Mouse (Mus musculus): ENCODE data around the gene Cask. TPM values are rescaled to one million over a fixed set of nuclear protein-coding genes. Genes with fewer than 3 reads are reported as not detected.

The Cask gene
- polyA plus RNA-seq, 1 experiment from 2014 or later = 46.9 TPM

DNA sequence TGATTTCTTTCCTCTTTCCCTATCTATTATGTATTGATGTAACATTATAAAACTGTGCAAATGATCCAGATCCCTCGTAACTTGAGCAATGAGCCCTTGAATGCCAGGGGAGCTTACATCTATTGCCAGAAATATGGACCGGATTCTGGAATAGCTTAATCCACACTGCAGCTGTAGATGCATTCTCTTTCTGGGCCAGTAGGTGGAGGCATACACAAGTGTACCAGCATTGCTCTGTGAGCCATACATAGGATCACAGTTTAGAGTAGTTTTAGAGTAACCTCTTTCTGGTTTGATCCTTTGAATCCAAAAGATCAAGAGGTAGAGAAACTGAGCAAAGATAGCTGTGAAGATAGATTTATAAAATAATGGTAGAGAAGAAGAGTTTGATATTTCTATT lies 141.0 kb downstream of the Cask start:
- WGBS = 39% methylated on average over 2 of the region's 2 CpGs
- no peak; the same call in 1 of the 2 replicates for ATAC-seq (replicated peaks)
- no peak overlapping the region for H3K9ac ChIP-seq (replicated peaks)
- H3K27me3 ChIP-seq = no peaks in the 10 kb centered on the region
- no peak overlapping the region for H3K4me3 ChIP-seq
- H3K27ac ChIP-seq (replicated peaks) = no peak overlapping the region
- H3K36me3 ChIP-seq = no peaks in the 10 kb centered on the region
- no peaks in the 10 kb centered on the region for H3K4me1 ChIP-seq
- H3K9me3 ChIP-seq = no peaks in the 10 kb centered on the region
- no peak overlapping the region for H3K4me2 ChIP-seq (replicated peaks)

DNA sequence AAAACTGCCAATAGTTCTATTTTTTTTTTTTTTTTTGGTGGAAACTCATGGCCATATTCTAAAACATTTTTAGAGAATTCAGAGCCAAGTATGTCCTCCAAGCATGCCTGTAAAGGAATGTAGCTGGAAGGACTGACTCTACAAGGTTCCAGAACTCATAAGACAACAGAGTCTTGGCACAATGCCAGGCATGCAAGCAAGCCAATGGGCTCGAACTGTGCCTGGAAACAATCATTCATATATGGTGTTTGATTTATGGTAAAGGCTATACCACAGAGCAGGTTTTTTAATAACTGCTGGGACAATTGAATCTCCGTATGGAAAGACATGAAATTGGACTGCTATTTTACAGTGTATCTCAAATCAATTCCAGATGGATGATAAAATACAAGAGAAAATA lies 146.1 kb downstream of the Cask start:
- ATAC-seq (replicated peaks) = no peak
- no peak overlapping the region for H3K9ac ChIP-seq (replicated peaks)
- no peak overlapping the region for H3K27ac ChIP-seq (replicated peaks)
- no peak overlapping the region for H3K4me3 ChIP-seq
- H3K27me3 ChIP-seq = no peaks in the 10 kb centered on the region
- WGBS = 47% methylated on average over 2 of the region's 2 CpGs
- no peaks in the 10 kb centered on the region for H3K36me3 ChIP-seq
- no peaks in the 10 kb centered on the region for H3K9me3 ChIP-seq
- H3K4me1 ChIP-seq = no peaks in the 10 kb centered on the region
- H3K4me2 ChIP-seq (replicated peaks) = no peak overlapping the region

DNA sequence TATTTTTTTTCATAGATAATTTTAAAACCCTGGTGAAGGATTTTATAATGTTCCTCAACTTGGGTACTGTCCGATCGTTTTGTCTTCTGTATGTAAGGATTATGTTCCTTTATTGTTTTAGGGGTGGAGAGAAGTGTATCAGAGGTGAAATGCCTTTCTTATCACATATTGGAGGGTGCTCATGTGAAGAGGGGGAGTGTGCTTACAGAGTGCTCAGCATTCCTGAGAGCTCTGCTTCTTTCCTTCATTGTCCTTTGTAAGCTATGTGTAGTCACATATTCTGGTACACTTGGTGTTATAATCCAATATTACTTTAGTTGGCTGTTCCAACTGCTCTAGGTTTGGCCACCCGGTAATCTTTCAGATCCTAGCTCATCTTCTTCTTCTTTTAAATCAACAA lies 150.5 kb downstream of the Cask start:
- no peak for ATAC-seq (replicated peaks)
- Histone ChIP-seq H3K27ac (replicated peaks) (no peak overlapping the region), H3K9ac (replicated peaks) (no peak overlapping the region), H3K4me1 (no peaks in the 10 kb centered on the region), H3K4me2 (replicated peaks) (no peak overlapping the region), H3K27me3 (no peaks in the 10 kb centered on the region), H3K4me3 (no peak overlapping the region), H3K36me3 (no peaks in the 10 kb centered on the region), H3K9me3 (no peaks in the 10 kb centered on the region)
- 89% methylated on average over 3 of the region's 3 CpGs for WGBS

DNA sequence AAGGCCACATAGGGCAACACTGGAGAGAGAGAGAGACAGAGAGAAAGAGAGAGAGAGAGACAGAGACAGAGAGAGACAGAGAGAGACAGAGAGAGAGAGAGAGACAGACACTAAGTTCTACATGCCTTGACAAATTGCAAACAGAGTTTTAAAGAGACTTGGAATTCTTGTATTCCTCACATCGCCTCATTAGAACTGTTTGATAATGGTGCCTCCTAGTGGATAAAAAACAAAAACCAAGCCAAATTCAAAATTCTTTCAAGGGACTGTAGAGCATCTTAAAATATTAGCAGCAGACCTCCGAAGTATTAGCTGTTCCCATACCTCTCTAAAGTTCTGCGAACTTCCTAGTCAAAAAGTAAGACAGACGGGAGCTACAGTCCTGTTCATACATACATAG lies 159.3 kb downstream of the Cask start:
- Histone ChIP-seq H3K36me3 (no peaks in the 10 kb centered on the region), H3K9ac (replicated peaks) (no peak overlapping the region), H3K4me1 (no peaks in the 10 kb centered on the region), H3K4me2 (replicated peaks) (no peak overlapping the region), H3K4me3 (no peak overlapping the region), H3K27ac (replicated peaks) (no peak overlapping the region), H3K9me3 (no peaks in the 10 kb centered on the region), H3K27me3 (no peaks in the 10 kb centered on the region)
- ATAC-seq (replicated peaks) = no peak
- WGBS = 82% methylated on average over 4 of the region's 4 CpGs

DNA sequence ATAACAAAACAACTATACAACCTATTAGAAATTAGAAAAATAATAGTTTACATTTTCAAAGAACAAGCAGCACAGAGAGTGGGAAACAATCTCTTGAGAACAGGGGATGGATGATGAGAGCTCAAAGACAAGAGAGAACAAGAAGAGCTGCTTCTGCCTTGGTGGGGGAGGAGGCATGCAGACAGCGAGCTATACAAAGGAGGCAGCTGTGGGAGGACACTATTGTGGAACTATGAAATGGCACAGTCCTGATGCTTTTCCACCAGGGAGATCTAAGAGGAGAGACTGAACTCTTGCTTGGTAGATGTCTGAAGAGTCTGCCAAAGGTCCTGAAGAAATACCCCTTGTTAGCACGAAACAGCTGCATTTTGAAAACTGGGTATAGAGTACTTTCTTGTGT lies 162.8 kb downstream of the Cask start:
- WGBS = 52% methylated on average over 2 of the region's 2 CpGs
- H3K4me3 ChIP-seq = no peak overlapping the region
- H3K27me3 ChIP-seq = no peaks in the 10 kb centered on the region
- no peak overlapping the region for H3K4me2 ChIP-seq (replicated peaks)
- H3K9ac ChIP-seq (replicated peaks) = no peak overlapping the region
- no peak overlapping the region for H3K27ac ChIP-seq (replicated peaks)
- no peak for ATAC-seq (replicated peaks)
- H3K9me3 ChIP-seq = no peaks in the 10 kb centered on the region
- H3K4me1 ChIP-seq = no peaks in the 10 kb centered on the region
- no peaks in the 10 kb centered on the region for H3K36me3 ChIP-seq

DNA sequence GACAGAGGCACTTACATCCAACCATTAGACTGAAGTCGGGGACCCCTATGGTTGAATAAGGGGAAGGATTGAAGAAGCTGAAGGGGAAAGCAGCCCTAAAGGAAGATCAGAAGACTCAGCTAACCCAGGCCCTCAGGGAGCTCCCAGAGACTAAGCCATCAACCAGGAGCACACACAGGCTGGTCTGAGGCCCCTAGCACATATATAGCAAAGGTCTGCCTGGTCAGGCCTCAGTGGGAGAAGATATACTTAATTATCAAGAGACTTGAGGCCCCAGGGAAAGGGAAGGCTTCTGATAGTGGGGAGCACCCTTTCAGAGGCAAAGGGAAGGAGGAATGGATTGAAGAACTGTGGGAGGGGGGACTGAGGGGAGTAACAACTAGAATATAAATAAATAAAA lies 164.6 kb downstream of the Cask start:
- H3K27ac ChIP-seq (replicated peaks) = no peak overlapping the region
- H3K9me3 ChIP-seq = no peaks in the 10 kb centered on the region
- H3K4me3 ChIP-seq = no peak overlapping the region
- H3K9ac ChIP-seq (replicated peaks) = no peak overlapping the region
- ATAC-seq (replicated peaks) = no peak
- no peak overlapping the region for H3K4me2 ChIP-seq (replicated peaks)
- no peaks in the 10 kb centered on the region for H3K4me1 ChIP-seq
- H3K27me3 ChIP-seq = no peaks in the 10 kb centered on the region
- no peaks in the 10 kb centered on the region for H3K36me3 ChIP-seq
- WGBS = 88% methylated on average over 1 of the region's 1 CpGs

DNA sequence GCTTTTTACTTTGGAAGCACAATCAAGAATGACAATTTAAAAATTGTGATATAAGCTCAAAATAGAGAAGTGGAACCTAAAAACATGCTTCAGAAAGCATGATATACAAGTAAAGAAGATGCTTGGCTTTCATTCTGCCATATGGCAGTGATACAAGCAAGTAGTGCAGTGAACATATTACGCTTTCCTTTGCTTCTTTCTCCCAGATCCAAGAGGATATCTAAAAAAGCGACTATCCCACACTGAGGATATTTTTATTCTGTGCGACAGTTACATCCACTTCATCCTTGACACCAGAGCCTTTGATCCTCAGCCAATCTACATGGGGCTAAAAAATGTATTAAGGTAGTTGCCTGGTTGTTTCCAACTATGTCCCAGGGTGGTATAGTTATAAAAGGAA lies 169.4 kb downstream of the Cask start:
- H3K36me3 ChIP-seq = no peaks in the 10 kb centered on the region
- WGBS = 85% methylated on average over 3 of the region's 3 CpGs
- no peak overlapping the region for H3K4me2 ChIP-seq (replicated peaks)
- no peak for ATAC-seq (replicated peaks)
- H3K4me3 ChIP-seq = no peak overlapping the region
- no peaks in the 10 kb centered on the region for H3K27me3 ChIP-seq
- no peaks in the 10 kb centered on the region for H3K9me3 ChIP-seq
- no peak overlapping the region for H3K9ac ChIP-seq (replicated peaks)
- no peaks in the 10 kb centered on the region for H3K4me1 ChIP-seq
- no peak overlapping the region for H3K27ac ChIP-seq (replicated peaks)

DNA sequence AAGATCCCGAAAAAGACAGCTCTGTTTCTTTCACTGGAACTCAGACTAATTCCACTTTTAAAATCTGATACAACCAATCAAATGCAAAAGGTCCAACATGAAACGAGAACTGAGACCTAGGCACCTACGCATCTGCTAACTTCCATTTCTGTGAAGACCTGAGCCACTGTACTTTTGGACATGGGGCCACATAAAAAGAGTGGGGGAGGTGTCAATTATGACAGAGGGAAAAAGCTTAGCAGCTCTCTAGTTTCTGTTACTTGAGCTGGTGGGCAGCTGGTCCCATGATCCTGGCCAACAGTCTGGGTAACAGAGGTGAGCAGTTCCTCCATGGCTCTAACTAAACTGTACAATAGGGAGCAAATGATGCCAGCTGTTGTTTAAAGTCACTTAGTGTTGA lies 178.2 kb downstream of the Cask start:
- 89% methylated on average over 3 of the region's 3 CpGs for WGBS
- Histone ChIP-seq H3K27ac (replicated peaks) (no peak overlapping the region), H3K4me2 (replicated peaks) (no peak overlapping the region), H3K9me3 (no peaks in the 10 kb centered on the region), H3K9ac (replicated peaks) (no peak overlapping the region), H3K36me3 (no peaks in the 10 kb centered on the region), H3K4me3 (no peak overlapping the region), H3K27me3 (no peaks in the 10 kb centered on the region), H3K4me1 (no peaks in the 10 kb centered on the region)
- no peak for ATAC-seq (replicated peaks)

DNA sequence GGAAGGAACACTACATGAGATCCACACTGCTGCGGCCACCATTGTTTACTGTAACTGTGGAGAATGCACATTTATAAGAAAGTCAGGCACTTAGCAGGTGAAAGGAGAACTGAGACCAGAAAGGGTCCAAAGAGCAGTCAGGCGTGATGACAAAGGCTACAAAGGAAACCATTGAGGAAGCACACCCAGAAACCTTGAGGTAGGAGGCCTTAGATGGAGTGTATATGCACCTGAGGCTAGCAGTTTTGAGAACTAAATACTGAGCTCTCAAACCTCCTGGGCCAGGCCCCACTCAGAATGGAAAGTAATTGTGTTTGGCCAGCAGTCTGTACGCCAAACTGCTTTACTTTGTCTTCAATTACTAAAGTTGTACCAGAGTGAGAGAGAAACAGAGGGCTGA lies 180.8 kb downstream of the Cask start:
- Histone ChIP-seq H3K4me2 (replicated peaks) (no peak overlapping the region), H3K27ac (replicated peaks) (no peak overlapping the region), H3K4me3 (no peak overlapping the region), H3K36me3 (no peaks in the 10 kb centered on the region), H3K9ac (replicated peaks) (no peak overlapping the region), H3K9me3 (no peaks in the 10 kb centered on the region), H3K27me3 (no peaks in the 10 kb centered on the region), H3K4me1 (no peaks in the 10 kb centered on the region)
- ATAC-seq (replicated peaks) = no peak
- 55% methylated on average over 3 of the region's 3 CpGs for WGBS

DNA sequence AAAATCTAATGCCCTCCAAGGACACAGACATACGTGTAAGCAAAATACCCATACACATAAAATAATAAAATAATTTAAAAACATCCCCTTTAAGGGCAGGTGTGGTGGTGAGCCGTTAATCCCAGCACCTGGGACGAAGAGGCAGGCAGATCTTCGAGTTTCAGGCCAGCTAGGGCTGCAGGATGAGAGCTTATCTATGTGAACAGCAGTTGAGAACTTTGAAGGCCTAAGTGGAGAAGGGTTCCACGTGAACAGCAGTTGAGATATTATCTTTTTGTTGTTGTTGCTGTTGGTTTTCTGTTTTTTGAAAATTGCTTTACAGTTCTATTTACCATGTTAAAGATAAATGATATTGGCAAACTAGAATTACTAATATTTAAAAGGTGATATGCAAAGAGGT lies 182.3 kb downstream of the Cask start:
- no peak for ATAC-seq (replicated peaks)
- Histone ChIP-seq H3K9ac (replicated peaks) (no peak overlapping the region), H3K4me1 (no peaks in the 10 kb centered on the region), H3K36me3 (no peaks in the 10 kb centered on the region), H3K27me3 (no peaks in the 10 kb centered on the region), H3K27ac (replicated peaks) (no peak overlapping the region), H3K4me2 (replicated peaks) (no peak overlapping the region), H3K9me3 (no peaks in the 10 kb centered on the region), H3K4me3 (no peak overlapping the region)
- 83% methylated on average over 5 of the region's 5 CpGs for WGBS

DNA sequence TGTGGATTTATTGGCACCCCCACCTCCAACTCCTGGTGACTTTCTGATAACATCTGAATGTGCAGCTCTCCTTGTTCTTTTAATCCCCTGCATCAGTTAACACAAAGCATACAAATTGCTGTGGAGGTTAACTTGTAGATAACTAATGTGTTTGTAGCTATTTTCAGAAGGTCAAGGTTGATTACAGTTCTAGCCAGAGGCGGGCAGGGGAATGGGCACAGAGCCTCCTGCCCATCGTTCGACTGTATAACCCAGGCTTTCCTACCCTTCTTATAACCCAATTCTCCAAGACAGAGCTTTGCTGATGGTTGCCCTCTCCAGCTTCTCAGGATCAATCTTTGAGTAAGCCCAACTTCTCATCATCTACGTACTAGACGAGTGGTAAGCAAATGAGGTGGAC lies 190.1 kb downstream of the Cask start, which contains the start of gene Gpr82:
Gpr82 (plus strand) TSS at position 301 of the 400 bp plus-strand sequence.
- Histone ChIP-seq H3K36me3 (no peaks in the 10 kb centered on the region), H3K27ac (replicated peaks) (no peak within 1 kb of the TSS), H3K9ac (replicated peaks) (no peak within 1 kb of the TSS), H3K27me3 (no peaks in the 10 kb centered on the region), H3K4me2 (replicated peaks) (no peak within 1 kb of the TSS), H3K9me3 (no peaks in the 10 kb centered on the region), H3K4me1 (no peaks in the 10 kb centered on the region), H3K4me3 (no peak within 1 kb of the TSS)
- WGBS = 98% methylated on average over 5 of the region's 5 CpGs
- no peak for ATAC-seq (replicated peaks)

DNA sequence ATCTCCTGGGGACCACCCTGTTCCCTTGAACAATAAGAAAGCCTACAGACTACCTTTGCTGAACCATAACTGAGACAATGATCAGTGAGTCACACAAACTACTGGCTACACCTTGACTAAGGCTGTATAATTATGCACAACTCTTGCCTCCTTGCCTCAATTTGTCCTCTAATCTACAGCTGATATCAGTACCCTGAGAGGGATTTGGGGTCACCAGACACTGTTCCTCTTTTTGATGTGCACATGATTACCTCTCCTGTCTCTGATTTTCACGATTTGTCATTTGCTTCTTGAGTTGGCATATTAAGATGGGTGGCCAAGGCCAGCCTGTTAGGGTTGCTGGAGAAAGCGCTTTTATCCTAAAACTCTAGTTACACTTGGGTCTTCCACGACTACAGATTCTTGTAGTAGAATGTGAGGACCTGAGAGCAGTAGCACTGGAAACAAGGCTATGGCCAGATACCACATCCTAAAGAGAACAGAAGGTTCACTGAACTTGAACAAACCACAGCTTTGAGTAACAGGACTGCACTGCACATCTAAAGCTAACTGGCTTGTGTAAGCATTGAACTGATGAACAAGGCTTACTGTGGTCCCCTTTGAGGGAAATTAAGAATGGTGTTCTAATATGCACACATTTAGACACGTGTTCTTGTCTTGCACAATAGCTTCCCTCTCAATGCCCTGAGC lies 191.8 kb downstream of the Cask start:
- Histone ChIP-seq H3K9ac (replicated peaks) (no peak overlapping the region), H3K27ac (replicated peaks) (no peak overlapping the region), H3K36me3 (no peaks in the 10 kb centered on the region), H3K27me3 (no peaks in the 10 kb centered on the region), H3K4me1 (no peaks in the 10 kb centered on the region), H3K4me3 (no peak overlapping the region), H3K9me3 (no peaks in the 10 kb centered on the region), H3K4me2 (replicated peaks) (no peak overlapping the region)
- ATAC-seq (replicated peaks) = no peak
- 68% methylated on average over 4 of the region's 4 CpGs for WGBS

DNA sequence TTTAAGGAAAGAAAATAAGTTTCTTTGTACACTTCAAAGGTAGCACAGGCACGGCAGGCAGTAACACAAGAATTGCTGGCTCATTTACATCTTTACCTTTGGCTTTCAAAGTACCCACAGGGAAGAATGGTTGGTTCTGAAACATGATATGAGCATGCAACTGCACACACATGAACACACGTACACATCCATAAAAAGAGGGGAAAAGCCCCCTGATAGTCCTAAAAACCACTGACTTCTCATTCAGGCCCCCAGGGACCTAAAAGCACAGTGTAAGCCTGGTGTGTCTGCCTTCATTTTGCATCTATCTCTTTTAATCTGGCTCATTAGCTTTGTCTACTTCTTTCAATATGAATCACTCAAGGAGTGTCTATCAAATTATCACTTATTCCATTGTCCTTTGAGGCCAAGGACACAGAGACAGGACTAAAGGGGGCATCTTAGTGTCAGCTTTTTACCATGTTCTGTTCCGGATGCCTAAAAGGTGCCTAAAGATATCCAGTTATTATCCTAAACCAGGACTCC lies 192.5 kb downstream of the Cask start:
- no peaks in the 10 kb centered on the region for H3K9me3 ChIP-seq
- no peak overlapping the region for H3K9ac ChIP-seq (replicated peaks)
- 69% methylated on average over 3 of the region's 3 CpGs for WGBS
- H3K27me3 ChIP-seq = no peaks in the 10 kb centered on the region
- H3K4me1 ChIP-seq = no peaks in the 10 kb centered on the region
- no peaks in the 10 kb centered on the region for H3K36me3 ChIP-seq
- no peak overlapping the region for H3K4me2 ChIP-seq (replicated peaks)
- H3K27ac ChIP-seq (replicated peaks) = no peak overlapping the region
- ATAC-seq (replicated peaks) = no peak
- no peak overlapping the region for H3K4me3 ChIP-seq
